Mouse (Mus musculus): ENCODE measurements around the gene Olfr433. TPM values are rescaled to one million over a fixed set of nuclear protein-coding genes. Genes with fewer than 3 reads are reported as not detected.
"Not testable (repeated sequence)": the region's sequence is repeated elsewhere in the genome, so short reads cannot be mapped to it uniquely, and the experiment has no call there.

Gene Olfr433
- not detected in 2 replicates for polyA plus RNA-seq (2014; fragmentation: Nextera tagmentation; extraction: Ambion mirVana)

DNA sequence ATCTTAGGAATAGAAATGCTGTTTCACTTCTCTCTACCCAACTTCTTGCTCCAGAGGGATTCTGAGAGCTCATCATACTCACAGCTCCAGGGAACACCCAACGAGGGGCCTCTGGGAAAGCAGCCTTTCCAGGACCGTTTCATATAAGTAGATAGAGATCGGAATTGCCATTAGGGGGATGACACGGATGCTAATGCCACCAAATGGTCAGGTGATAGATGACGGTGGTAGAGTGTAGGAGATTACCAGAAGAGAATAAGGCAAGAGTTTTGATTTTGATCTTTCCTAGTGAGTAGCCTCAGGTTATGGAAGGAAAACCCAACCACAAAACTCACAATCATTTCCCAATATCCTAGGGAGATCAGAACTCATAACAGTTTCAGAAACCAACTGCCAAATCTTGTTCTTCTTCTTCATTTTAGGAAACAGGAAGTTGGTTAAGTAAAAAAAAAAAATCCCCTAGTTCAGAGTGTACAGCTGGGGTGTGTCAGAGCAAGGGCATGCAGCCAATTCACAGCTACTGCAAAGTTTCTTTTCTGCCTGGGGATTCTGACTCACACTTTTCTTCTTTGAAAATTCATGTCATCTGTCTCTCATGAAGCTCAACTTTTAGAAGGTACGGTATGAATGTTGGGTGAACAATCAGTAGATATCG is at the start of gene Olfr433:
TSS of gene Olfr433 (plus strand) at position 183 of the 655 bp plus-strand sequence.
- ATAC-seq (replicated peaks; ENCODE audit: insufficient number of reproducible peaks, low FRiP score, low TSS enrichment, low read depth) (no peak), DNase-seq (ENCODE audit: low spot score) (no peak)
- WGBS, result 86% methylated on average over 7 of the region's 7 CpGs
- H3K27ac ChIP-seq (replicated peaks; ENCODE audit: low read depth, low read length), result no peak within 1 kb of the TSS
- no peaks in the 10 kb centered on the region for H3K36me3 ChIP-seq (replicated peaks; ENCODE audit: control insufficient read depth, insufficient read depth, low read depth, low read length)
- no peak within 1 kb of the TSS for H3K4me2 ChIP-seq (ENCODE audit: low read depth, low read length)
- no peaks in the 10 kb centered on the region for H3K27me3 ChIP-seq (ENCODE audit: control insufficient read depth, insufficient read depth, low read length)
- no peaks in the 10 kb centered on the region for H3K9me3 ChIP-seq (replicated peaks; ENCODE audit: control insufficient read depth, low read length)
- H3K4me1 ChIP-seq (ENCODE audit: control insufficient read depth, insufficient read depth, low read length), result no peaks in the 10 kb centered on the region
- H3K9ac ChIP-seq (replicated peaks; ENCODE audit: low read length), result no peak within 1 kb of the TSS
- no peak within 1 kb of the TSS for H3K4me3 ChIP-seq (ENCODE audit: low read depth, low read length)

DNA sequence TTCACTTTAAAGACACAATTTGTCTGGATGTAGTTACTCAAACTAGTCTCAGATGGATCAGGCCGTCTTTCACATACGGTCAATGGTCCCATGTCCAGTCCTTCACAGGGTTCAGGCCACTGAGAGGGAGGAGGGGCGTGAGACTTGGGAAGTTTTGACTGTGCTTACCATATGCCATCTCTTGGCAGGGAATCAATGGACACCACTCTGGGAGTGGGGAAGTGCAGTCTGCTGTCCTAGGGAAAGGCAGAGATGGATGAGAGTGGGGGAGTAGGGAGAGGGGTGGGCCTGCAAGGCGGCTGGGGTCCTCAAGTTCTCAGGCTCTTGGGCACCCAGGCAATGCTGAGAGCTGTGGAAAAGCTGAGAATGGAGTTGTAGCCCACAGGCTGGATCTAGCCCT is 45.5 kb upstream of the Olfr433 start:
- no peak overlapping the region for H3K9ac ChIP-seq (replicated peaks; ENCODE audit: low read length)
- H3K27me3 ChIP-seq (ENCODE audit: control insufficient read depth, insufficient read depth, low read length), result no peaks in the 10 kb centered on the region
- DNase-seq (ENCODE audit: low spot score), result no peak
- no peaks in the 10 kb centered on the region for H3K4me1 ChIP-seq (ENCODE audit: control insufficient read depth, insufficient read depth, low read length)
- no peaks in the 10 kb centered on the region for H3K9me3 ChIP-seq (replicated peaks; ENCODE audit: control insufficient read depth, low read length)
- 84% methylated on average over 4 of the region's 4 CpGs for WGBS
- no peak overlapping the region for H3K4me3 ChIP-seq (ENCODE audit: low read depth, low read length)
- H3K36me3 ChIP-seq (replicated peaks; ENCODE audit: control insufficient read depth, insufficient read depth, low read depth, low read length), result no peaks in the 10 kb centered on the region
- H3K4me2 ChIP-seq (ENCODE audit: low read depth, low read length), result no peak overlapping the region
- ATAC-seq (replicated peaks; ENCODE audit: insufficient number of reproducible peaks, low FRiP score, low TSS enrichment, low read depth), result no peak
- H3K27ac ChIP-seq (replicated peaks; ENCODE audit: low read depth, low read length), result no peak overlapping the region

DNA sequence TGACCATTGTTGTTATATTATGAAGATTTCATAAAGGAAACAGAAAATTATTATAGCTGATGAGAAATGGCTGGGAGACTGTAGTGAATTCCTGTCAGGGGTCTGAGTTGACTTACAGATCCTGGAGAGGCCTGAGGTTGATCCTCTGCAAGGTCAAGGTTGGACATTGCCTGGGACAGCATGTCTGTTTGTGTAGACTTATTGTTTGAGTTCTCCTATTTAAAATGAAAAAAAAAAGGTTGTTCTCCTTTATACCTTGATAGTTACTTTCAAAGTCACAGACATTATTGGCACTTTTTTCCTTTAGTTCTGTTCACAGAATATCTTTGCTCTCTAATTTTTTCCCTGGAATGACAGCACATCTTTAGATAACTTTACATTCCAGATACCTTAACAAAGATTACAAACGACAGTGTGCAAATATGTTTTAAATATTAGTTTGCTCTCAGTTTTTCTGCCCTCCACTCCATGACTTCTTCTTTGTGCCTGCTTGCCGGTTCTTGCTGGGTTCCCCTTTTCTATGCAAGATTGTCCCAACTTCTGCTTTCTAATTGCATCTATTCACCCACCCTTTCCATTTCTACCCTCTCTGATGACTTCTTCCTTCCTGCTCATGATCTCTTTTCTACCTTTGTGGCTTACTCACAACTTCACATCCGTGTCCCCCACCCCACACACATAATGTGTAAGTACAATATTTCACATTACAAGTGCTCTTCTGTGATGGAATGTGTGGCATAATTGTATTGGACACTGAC is 36.0 kb upstream of the Olfr433 start:
- H3K4me1 ChIP-seq (ENCODE audit: control insufficient read depth, insufficient read depth, low read length); H3K4me2 ChIP-seq (ENCODE audit: low read depth, low read length); H3K4me3 ChIP-seq (ENCODE audit: low read depth, low read length); DNase-seq (ENCODE audit: low spot score); H3K9me3 ChIP-seq (replicated peaks; ENCODE audit: control insufficient read depth, low read length); H3K9ac ChIP-seq (replicated peaks; ENCODE audit: low read length); H3K27me3 ChIP-seq (ENCODE audit: control insufficient read depth, insufficient read depth, low read length); H3K27ac ChIP-seq (replicated peaks; ENCODE audit: low read depth, low read length); H3K36me3 ChIP-seq (replicated peaks; ENCODE audit: control insufficient read depth, insufficient read depth, low read depth, low read length); ATAC-seq (replicated peaks; ENCODE audit: insufficient number of reproducible peaks, low FRiP score, low TSS enrichment, low read depth): not testable (repeated sequence)
- WGBS, result 78% methylated on average over 1 of the region's 3 CpGs

DNA sequence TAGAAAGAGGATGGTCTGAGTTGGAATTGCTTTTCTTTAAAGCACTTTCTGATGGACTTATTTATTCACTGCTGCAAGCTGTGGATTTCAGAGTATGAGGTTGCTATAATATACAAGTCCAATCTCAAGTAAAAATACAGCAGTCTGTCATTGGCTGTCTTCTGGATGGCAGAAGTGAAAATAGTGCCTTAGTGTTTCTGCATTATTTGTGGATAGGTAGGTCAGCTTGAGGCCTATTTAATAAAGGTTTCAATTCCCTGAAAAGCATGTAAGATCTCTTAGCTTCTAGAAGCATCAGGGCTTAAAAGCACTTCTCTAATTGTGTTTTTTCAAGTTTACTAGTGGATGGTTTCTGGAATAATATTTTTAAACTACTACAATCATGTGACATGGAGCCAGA is 33.5 kb upstream of the Olfr433 start:
- not testable (repeated sequence) for H3K27ac ChIP-seq (replicated peaks; ENCODE audit: low read depth, low read length); H3K27me3 ChIP-seq (ENCODE audit: control insufficient read depth, insufficient read depth, low read length); H3K4me2 ChIP-seq (ENCODE audit: low read depth, low read length); H3K9ac ChIP-seq (replicated peaks; ENCODE audit: low read length); H3K4me1 ChIP-seq (ENCODE audit: control insufficient read depth, insufficient read depth, low read length); H3K4me3 ChIP-seq (ENCODE audit: low read depth, low read length); ATAC-seq (replicated peaks; ENCODE audit: insufficient number of reproducible peaks, low FRiP score, low TSS enrichment, low read depth); H3K36me3 ChIP-seq (replicated peaks; ENCODE audit: control insufficient read depth, insufficient read depth, low read depth, low read length); H3K9me3 ChIP-seq (replicated peaks; ENCODE audit: control insufficient read depth, low read length); DNase-seq (ENCODE audit: low spot score)

DNA sequence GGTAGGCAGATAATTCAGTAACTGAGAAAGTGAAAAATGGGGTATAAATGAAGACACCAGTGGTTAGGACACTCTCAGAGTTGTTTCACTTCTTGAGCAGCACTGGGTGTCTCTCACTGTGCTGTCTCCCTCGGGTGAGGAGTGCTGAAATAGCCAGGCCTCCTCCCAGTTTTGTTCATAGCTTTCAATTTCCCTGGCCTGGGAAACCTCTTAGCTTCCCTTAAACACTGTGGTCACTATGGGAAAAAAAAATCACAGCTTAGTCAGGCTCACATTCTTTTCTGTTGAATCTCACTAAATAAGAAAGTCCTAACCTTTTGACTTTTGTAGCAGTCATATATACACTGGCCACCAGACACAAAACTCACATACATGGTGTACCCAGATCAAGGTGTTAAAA is 8.8 kb upstream of the Olfr433 start, which contains the start of gene Ifi205:
TSS of gene Ifi205 (minus strand) at position 113 of the 400 bp plus-strand sequence.
- no peaks in the 10 kb centered on the region for H3K4me1 ChIP-seq (ENCODE audit: control insufficient read depth, insufficient read depth, low read length)
- ATAC-seq (replicated peaks; ENCODE audit: insufficient number of reproducible peaks, low FRiP score, low TSS enrichment, low read depth), result no peak
- 55% methylated on average over 1 of the region's 1 CpGs for WGBS

DNA sequence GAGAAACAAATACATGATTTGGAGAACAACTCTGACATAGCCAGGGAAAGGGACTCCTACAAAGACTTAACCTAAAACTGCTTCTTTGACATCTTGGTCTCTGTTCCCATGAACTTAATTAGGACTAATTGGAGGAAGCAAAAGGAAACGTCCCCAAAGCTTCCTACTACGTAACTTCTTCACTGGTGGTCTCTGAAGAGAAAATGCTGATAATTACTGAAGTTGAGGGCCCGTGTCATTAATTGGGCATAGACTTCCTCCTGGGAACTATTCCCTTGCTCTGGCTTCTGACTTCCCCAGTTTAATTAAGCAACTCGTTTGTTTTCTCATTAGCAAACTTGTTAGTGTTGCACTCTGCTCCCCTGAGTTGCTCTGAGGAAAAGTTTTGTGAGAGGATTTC is 4.7 kb upstream of the Olfr433 start:
- no peaks in the 10 kb centered on the region for H3K27me3 ChIP-seq (ENCODE audit: control insufficient read depth, insufficient read depth, low read length)
- no peaks in the 10 kb centered on the region for H3K36me3 ChIP-seq (replicated peaks; ENCODE audit: control insufficient read depth, insufficient read depth, low read depth, low read length)
- no peak for DNase-seq (ENCODE audit: low spot score)
- H3K27ac ChIP-seq (replicated peaks; ENCODE audit: low read depth, low read length), result no peak overlapping the region
- H3K9me3 ChIP-seq (replicated peaks; ENCODE audit: control insufficient read depth, low read length), result no peaks in the 10 kb centered on the region
- no peak overlapping the region for H3K4me3 ChIP-seq (ENCODE audit: low read depth, low read length)
- H3K4me2 ChIP-seq (ENCODE audit: low read depth, low read length), result no peak overlapping the region
- ATAC-seq (replicated peaks; ENCODE audit: insufficient number of reproducible peaks, low FRiP score, low TSS enrichment, low read depth), result no peak
- 48% methylated on average over 4 of the region's 4 CpGs for WGBS
- no peak overlapping the region for H3K9ac ChIP-seq (replicated peaks; ENCODE audit: low read length)
- H3K4me1 ChIP-seq (ENCODE audit: control insufficient read depth, insufficient read depth, low read length), result no peaks in the 10 kb centered on the region

More for the DNA sequence above, 8.8 kb upstream of the Olfr433 start, which contains the start of gene Ifi205:
- no peak within 1 kb of the TSS for H3K4me2 ChIP-seq (ENCODE audit: low read depth, low read length)
- no peak within 1 kb of the TSS for H3K4me3 ChIP-seq (ENCODE audit: low read depth, low read length)
- DNase-seq (ENCODE audit: low spot score), result no peak
- H3K9me3 ChIP-seq (replicated peaks; ENCODE audit: control insufficient read depth, low read length), result no peaks in the 10 kb centered on the region
- no peak within 1 kb of the TSS for H3K27ac ChIP-seq (replicated peaks; ENCODE audit: low read depth, low read length)
- H3K27me3 ChIP-seq (ENCODE audit: control insufficient read depth, insufficient read depth, low read length), result no peaks in the 10 kb centered on the region
- no peak within 1 kb of the TSS for H3K9ac ChIP-seq (replicated peaks; ENCODE audit: low read length)
- H3K36me3 ChIP-seq (replicated peaks; ENCODE audit: control insufficient read depth, insufficient read depth, low read depth, low read length), result no peaks in the 10 kb centered on the region

DNA sequence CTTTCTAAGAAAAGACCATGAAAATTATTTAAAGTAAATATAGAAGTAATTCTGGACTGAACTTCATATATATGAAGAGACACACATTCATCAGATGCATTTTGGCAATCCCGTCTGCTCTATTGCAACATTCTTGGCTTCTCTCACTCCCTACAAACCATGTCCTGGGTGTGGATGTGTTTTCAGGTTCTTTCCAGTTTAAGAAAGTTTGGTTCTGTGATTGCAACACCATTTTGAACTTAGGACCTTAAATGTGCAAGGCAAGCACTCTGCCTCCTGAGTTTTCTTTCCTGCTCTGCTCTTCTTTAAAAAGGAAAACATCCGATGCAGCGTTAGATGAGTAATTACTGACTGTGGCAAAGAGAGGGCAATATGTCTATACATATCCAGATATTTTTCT is 2.0 kb upstream of the Olfr433 start:
- WGBS, result 91% methylated on average over 3 of the region's 3 CpGs
- no peaks in the 10 kb centered on the region for H3K27me3 ChIP-seq (ENCODE audit: control insufficient read depth, insufficient read depth, low read length)
- no peaks in the 10 kb centered on the region for H3K9me3 ChIP-seq (replicated peaks; ENCODE audit: control insufficient read depth, low read length)
- DNase-seq (ENCODE audit: low spot score) (no peak), ATAC-seq (replicated peaks; ENCODE audit: insufficient number of reproducible peaks, low FRiP score, low TSS enrichment, low read depth) (no peak)
- no peaks in the 10 kb centered on the region for H3K4me1 ChIP-seq (ENCODE audit: control insufficient read depth, insufficient read depth, low read length)
- no peak overlapping the region for H3K4me2 ChIP-seq (ENCODE audit: low read depth, low read length)
- no peak overlapping the region for H3K4me3 ChIP-seq (ENCODE audit: low read depth, low read length)
- H3K9ac ChIP-seq (replicated peaks; ENCODE audit: low read length), result no peak overlapping the region
- no peak overlapping the region for H3K27ac ChIP-seq (replicated peaks; ENCODE audit: low read depth, low read length)
- no peaks in the 10 kb centered on the region for H3K36me3 ChIP-seq (replicated peaks; ENCODE audit: control insufficient read depth, insufficient read depth, low read depth, low read length)

Measured in embryonic facial prominence, embryonic 11.5 days (tissue).